Mouse (Mus musculus) thymus, adult 2 months (tissue): ENCODE measurements at regions not wholly inside any gene's neighbourhood (a gene's known extent, or its start where the extent isn't known, plus 50 kb on each side); places are given as distances from the start of the nearest gene placed in this dataset.

Experiments used
- DNase-seq: peaks from one replicate; pipeline ENCODE4 v3.0.0; 2021
- H3K27ac ChIP-seq: fragments of 200-500 bp; 2 replicates; pipeline ENCODE4 v1.5.1; 2012; ENCODE audit warnings: low read length, control low read depth; ENCODE audit not compliant: control insufficient read depth, insufficient read depth
- H3K27me3 ChIP-seq: fragments of 200-500 bp; 2 replicates; pipeline ENCODE4 v1.6.1; 2012; ENCODE audit warnings: mild to moderate bottlenecking, low read length, moderate library complexity, mixed read lengths; ENCODE audit not compliant: control insufficient read depth, insufficient read depth
- H3K36me3 ChIP-seq: fragments of 200-500 bp; 2 replicates; pipeline ENCODE4 v1.6.1; 2012; ENCODE audit warnings: mild to moderate bottlenecking, low read length, moderate library complexity; ENCODE audit not compliant: control insufficient read depth, insufficient read depth
- H3K4me1 ChIP-seq: fragments of 200-500 bp; replicated peaks from 2 replicates; pipeline ENCODE4 v1.6.1; 2012; ENCODE audit warnings: low read length; ENCODE audit not compliant: control insufficient read depth, insufficient read depth
- H3K4me3 ChIP-seq: fragments of 200-500 bp; 2 replicates; pipeline ENCODE4 v1.5.1; 2012; ENCODE audit warnings: mild to moderate bottlenecking, low read length, control low read depth, moderate library complexity; ENCODE audit not compliant: control insufficient read depth, insufficient read depth
- CTCF ChIP-seq: fragments of 200-500 bp; IDR thresholded peaks from 2 replicates; pipeline ENCODE4 v1.5.1; 2012; ENCODE audit warnings: mild to moderate bottlenecking, control low read depth, low read length, moderate library complexity, borderline replicate concordance; ENCODE audit not compliant: control insufficient read depth, poor library complexity, insufficient read depth; ENCODE audit errors: extremely low read depth
- POLR2A ChIP-seq: fragments of 200-500 bp; IDR thresholded peaks from 2 replicates; pipeline ENCODE4 v1.6.1; 2012; ENCODE audit warnings: mild to moderate bottlenecking, low read length, control low read depth, moderate library complexity; ENCODE audit not compliant: control insufficient read depth, poor library complexity, insufficient read depth; ENCODE audit errors: extremely low read depth
- WGBS: fragments of 180-500 bp; shearing (Covaris S2); methylation state at CpG from one replicate; pipeline ENCODE4 v1.1.7; 2018; 5-methylcytosine and 5-hydroxymethylcytosine counted together

DNA sequence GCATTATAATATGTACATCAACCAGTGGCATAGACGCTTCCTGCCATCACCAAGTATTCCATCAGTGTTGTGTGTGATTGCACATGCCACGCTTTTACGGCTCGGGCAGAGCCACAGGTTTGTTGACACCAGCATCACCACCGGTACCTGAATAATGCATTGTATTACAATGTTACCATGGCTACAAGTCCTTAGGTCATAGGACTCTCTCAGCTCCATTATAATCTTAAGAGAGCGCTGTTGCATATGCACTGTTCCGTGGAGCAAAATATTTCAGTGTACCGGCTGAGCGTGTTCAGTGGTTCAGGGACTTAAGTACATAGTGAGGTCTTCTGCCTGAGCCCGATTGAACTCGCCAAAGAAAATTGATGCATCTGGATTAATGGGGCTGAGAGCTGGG, 303.4 kb upstream of the Id4 start:
- DNase-seq = no peak
- Histone ChIP-seq H3K36me3 (no peaks in the 10 kb centered on the region), H3K27me3 (no peaks in the 10 kb centered on the region), H3K27ac (no peak overlapping the region), H3K4me3 (no peak overlapping the region), H3K4me1 (no peaks in the 10 kb centered on the region)
- TF ChIP-seq POLR2A = no peak
- TF ChIP-seq CTCF = no peak
- 96% methylated on average over 11 of the region's 11 CpGs for WGBS

DNA sequence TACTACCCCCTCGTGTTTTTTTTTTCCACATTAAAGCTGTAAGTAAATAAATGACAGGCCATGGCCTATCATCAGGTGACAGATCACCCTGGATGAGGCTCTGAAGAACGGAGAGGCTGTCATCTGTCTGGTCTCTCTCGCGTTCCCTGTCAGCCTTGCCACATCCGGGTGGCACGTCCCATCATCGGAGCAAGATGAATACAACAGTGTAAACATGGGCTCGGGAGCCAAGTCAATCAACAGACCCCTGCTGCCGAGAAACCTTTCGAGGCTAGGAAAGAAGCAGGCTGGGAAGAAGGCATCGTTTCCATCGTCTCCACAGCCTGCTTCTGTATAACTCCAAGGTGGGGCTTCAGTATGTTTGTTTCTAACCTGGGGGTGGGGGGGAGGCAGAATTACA, 286.8 kb upstream of the Id4 start:
- WGBS = 72% methylated on average over 12 of the region's 12 CpGs
- TF ChIP-seq POLR2A = no peak
- TF ChIP-seq CTCF = no peak
- Histone ChIP-seq H3K4me3 (no peak overlapping the region), H3K36me3 (no peaks in the 10 kb centered on the region), H3K27me3 (no peaks in the 10 kb centered on the region), H3K4me1 (no peaks in the 10 kb centered on the region), H3K27ac (no peak overlapping the region)
- DNase-seq = no peak

DNA sequence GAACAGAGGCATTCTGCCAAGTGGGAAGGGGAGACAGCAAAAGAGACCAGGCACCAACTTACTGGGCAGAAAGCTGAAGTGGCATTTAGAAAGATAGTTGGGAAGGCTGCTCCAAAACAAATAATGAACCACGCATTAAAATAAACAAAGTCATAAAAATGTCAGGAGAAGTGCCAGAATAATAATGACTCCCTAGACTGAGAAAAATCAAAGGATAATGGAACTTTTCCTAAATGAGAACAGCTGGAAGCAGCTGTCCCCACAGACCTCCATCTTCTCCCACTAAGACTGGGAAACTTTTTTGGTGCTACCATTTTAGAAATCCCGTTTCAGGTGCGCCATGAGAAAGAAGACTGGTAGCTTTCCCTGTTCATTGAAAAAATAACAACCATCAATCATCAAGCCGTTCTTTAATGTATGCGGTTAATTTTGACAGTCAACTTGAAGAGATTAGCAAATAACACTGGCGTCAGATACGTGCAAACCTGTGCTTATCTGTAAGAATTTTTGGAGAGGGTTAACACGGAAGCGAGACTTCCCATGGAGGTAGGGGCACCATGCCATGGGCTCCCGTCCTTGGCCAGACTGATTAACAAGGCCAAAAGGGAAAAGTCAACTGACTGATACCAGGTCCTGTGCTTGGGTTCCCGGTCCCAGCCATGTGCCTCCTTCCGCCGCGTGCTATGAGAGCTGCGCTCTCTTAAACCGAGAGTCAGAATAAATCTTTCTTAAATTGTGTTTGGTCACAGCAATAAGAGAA, 286.1 kb upstream of the Id4 start:
- DNase-seq = no peak
- no peaks in the 10 kb centered on the region for H3K36me3 ChIP-seq
- no peak overlapping the region for H3K27ac ChIP-seq
- 90% methylated on average over 16 of the region's 16 CpGs for WGBS
- H3K4me3 ChIP-seq = no peak overlapping the region
- no peaks in the 10 kb centered on the region for H3K27me3 ChIP-seq
- H3K4me1 ChIP-seq = no peaks in the 10 kb centered on the region
- TF ChIP-seq CTCF (no peak), POLR2A (no peak)

DNA sequence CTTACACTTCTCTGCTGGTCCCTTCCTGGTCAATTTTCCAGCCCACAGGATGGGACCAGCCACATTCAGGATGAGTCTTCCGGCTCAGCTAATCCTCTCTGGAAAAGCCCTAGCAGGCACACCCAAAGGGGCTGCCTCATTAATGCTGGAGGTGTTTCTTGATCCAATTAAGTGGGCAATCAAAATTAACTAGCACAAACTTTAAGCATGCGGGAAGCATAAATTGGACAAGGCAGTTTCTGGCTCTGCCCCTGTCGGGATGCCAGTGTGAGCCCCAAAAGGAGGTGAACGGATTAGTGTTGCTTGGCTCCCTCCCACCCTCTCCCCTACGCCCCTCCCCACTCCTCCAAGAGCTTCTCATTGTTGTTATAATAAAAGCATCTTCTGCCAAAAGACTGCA, 262.5 kb upstream of the Id4 start:
- Histone ChIP-seq H3K36me3 (no peaks in the 10 kb centered on the region), H3K4me3 (no peak overlapping the region), H3K27me3 (no peaks in the 10 kb centered on the region), H3K4me1 (no peaks in the 10 kb centered on the region), H3K27ac (no peak overlapping the region)
- 80% methylated on average over 5 of the region's 5 CpGs for WGBS
- no peak for DNase-seq
- TF ChIP-seq POLR2A (no peak), CTCF (no peak)

DNA sequence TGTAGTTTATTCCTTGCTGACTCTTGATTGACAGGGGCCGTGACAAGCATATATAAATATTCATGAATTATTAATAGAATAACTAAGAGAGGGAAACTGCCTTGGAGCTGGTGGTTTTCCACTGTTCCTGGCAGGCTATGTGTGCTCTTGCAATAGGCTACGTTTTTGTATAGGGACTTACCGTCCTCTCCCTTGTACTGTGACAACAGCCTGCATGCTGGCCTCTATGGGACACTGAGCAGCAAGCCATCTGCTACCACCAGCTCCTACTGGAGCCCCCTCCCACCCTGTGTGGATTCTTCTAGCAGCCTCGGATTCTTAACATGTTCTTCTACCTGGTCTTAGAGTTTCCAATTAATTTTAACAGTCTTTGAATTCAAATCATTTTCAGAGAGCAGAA, 261.6 kb upstream of the Id4 start:
- Histone ChIP-seq H3K4me3 (no peak overlapping the region), H3K27me3 (no peaks in the 10 kb centered on the region), H3K36me3 (no peaks in the 10 kb centered on the region), H3K4me1 (no peaks in the 10 kb centered on the region), H3K27ac (no peak overlapping the region)
- DNase-seq = no peak
- no peak for TF ChIP-seq CTCF
- TF ChIP-seq POLR2A = no peak
- WGBS = 81% methylated on average over 4 of the region's 4 CpGs

DNA sequence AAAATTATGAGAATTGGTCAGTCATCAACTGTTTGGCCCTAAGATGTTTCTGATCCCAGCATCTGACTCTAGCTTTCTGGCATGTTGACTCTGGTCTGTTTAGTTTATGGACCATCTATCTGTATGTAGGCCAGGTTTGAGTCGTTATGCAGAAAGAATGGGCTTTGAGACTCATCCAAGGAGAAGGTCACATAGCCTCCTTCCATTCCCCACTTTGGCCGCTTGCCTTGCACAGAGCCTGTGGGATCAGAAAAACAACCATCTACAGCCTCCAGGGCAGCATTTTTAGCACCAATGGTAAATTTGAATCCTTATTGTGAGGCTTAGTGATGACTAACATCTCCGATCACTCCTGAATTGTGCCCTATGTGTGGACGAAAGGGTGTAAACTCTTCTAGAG, 257.9 kb upstream of the Id4 start:
- Histone ChIP-seq H3K36me3 (no peaks in the 10 kb centered on the region), H3K4me3 (no peak overlapping the region), H3K4me1 (no peaks in the 10 kb centered on the region), H3K27me3 (no peaks in the 10 kb centered on the region), H3K27ac (no peak overlapping the region)
- no peak for DNase-seq
- TF ChIP-seq POLR2A = no peak
- no peak for TF ChIP-seq CTCF
- WGBS = 88% methylated on average over 4 of the region's 4 CpGs

DNA sequence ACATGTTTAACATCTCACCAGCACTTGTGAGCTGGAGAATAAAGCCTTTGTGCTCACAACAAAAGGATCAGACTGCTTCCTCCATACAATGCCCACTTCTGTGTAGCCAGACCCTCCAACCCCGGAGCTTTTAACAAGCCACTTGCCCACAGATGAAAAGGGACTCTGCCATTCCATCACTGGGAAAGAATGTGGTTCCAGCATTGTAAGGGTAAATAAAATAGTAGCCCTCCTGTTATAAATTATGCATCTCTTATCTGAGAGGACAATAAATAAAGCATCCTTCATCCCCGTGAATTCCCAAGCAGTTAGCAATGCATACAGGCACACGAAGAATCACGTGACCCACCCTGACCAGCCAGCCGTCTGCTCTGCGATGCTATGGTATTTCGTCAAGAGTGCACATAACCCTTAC, 247.7 kb upstream of the Id4 start:
- Histone ChIP-seq H3K4me1 (no peaks in the 10 kb centered on the region), H3K4me3 (no peak overlapping the region), H3K36me3 (no peaks in the 10 kb centered on the region), H3K27ac (no peak overlapping the region), H3K27me3 (no peaks in the 10 kb centered on the region)
- TF ChIP-seq POLR2A (no peak), CTCF (no peak)
- DNase-seq = no peak
- WGBS = 91% methylated on average over 7 of the region's 7 CpGs
